Mouse (Mus musculus) layer of hippocampus, postnatal 10 days (tissue): ENCODE results near the gene Prox1. TPM values are rescaled to one million over a fixed set of nuclear protein-coding genes. Genes with fewer than 3 reads are reported as not detected.

Source experiments
- DNase-seq, 2 experiments: peaks; one replicate each; pipeline ENCODE4 v3.0.0; 2021; ENCODE audit warnings: low spot score in 2 of 2
- total RNA-seq, 2 experiments: library from RNA; stranded (reverse); gene quantifications; 2 replicates each; pipeline ENCODE4 v1.2.3; 2021

Prox1 gene
- total RNA-seq, 2 experiments from 2014 or later, result 91.1 to 106 TPM

- DNase-seq, result peak in 1 of 2 experiments; percentile 14
Measured at GRCm38 (mm10) chr1:190092076-190092475, 78.4 kb downstream of the Prox1 start.

- DNase-seq, result no peak
Measured at GRCm38 (mm10) chr1:190088929-190089328, 81.6 kb downstream of the Prox1 start.

- DNase-seq, result no peak
Measured at GRCm38 (mm10) chr1:190085703-190086102, 84.8 kb downstream of the Prox1 start.

- no peak for DNase-seq
Measured at GRCm38 (mm10) chr1:190079643-190080275, 90.8 kb downstream of the Prox1 start.

GRCm38 (mm10) chr1:190076601-190077000, 93.9 kb downstream of the Prox1 start:
- DNase-seq, result peak; percentile 46 to 54

Other genes with a start within 250 kb of the Prox1 start
- 10 to 100 TPM; 98.7 to 99.2 TPM for gene Smyd2, start 248.4 kb downstream of the Prox1 start, total RNA-seq